Mouse (Mus musculus) liver, adult 2 months (tissue): Measurements from ENCODE around the gene Tmem221. TPM values are rescaled to one million over a fixed set of nuclear protein-coding genes. Genes with fewer than 3 reads are reported as not detected.

Source experiments
- DNase-seq: peaks from one replicate; pipeline ENCODE4 v3.0.0-alpha.2; 2011; ENCODE audit warnings: low read depth, low spot score; ENCODE audit errors: extremely low read depth
- H3K27ac ChIP-seq: fragments of 200-500 bp; replicated peaks from 2 replicates; pipeline ENCODE4 v1.5.1; 2012; ENCODE audit warnings: low read depth, mild to moderate bottlenecking, control low read depth, inconsistent platforms, low read length; ENCODE audit not compliant: insufficient read depth
- H3K27me3 ChIP-seq: fragments of 200-500 bp; 2 replicates; pipeline ENCODE4 v1.6.1; 2012; ENCODE audit warnings: mild to moderate bottlenecking, moderate library complexity, low read length, inconsistent platforms; ENCODE audit not compliant: control insufficient read depth, insufficient read depth
- H3K36me3 ChIP-seq: fragments of 200-500 bp; 2 replicates; pipeline ENCODE4 v1.6.1; 2012; ENCODE audit warnings: low read length, inconsistent platforms; ENCODE audit not compliant: control insufficient read depth, insufficient read depth
- H3K4me1 ChIP-seq: fragments of 200-500 bp; 2 replicates; pipeline ENCODE4 v1.6.1; 2011; ENCODE audit warnings: low read length; ENCODE audit not compliant: control insufficient read depth, insufficient read depth
- H3K4me3 ChIP-seq: fragments of 200-500 bp; 2 replicates; pipeline ENCODE4 v1.5.1; 2011; ENCODE audit warnings: low read depth, mild to moderate bottlenecking, control low read depth, low read length, moderate library complexity; ENCODE audit not compliant: insufficient read depth
- H3K79me2 ChIP-seq: fragments of 200-500 bp; 2 replicates; pipeline ENCODE4 v1.6.1; 2012; ENCODE audit warnings: inconsistent platforms, mild to moderate bottlenecking, low read length, moderate library complexity; ENCODE audit not compliant: control insufficient read depth, insufficient read depth
- H3K9ac ChIP-seq: fragments of 200-500 bp; 2 replicates; pipeline ENCODE4 v1.6.1; 2012; ENCODE audit warnings: low read depth, mild to moderate bottlenecking, control low read depth, inconsistent platforms, low read length
- CTCF ChIP-seq: fragments of 200-500 bp; IDR thresholded peaks from 2 replicates; pipeline ENCODE4 v1.5.1; 2011; ENCODE audit warnings: low read depth, low read length, control low read depth
- POLR2A ChIP-seq: fragments of 200-500 bp; IDR thresholded peaks from 2 replicates; pipeline ENCODE4 v1.6.1; 2011; ENCODE audit warnings: low read length, control low read depth; ENCODE audit not compliant: insufficient read depth; ENCODE audit errors: extremely low read depth
- WGBS: fragments of 180-500 bp; shearing (Covaris S2); methylation state at CpG from one replicate; pipeline ENCODE4 v1.1.7; 2018; 5-methylcytosine and 5-hydroxymethylcytosine counted together
- polyA plus RNA-seq: library from polyadenylated mRNA; depleted of rRNA; stranded (reverse); fragments of >200 nt; gene quantifications from 2 replicates; pipeline ENCODE4 v1.2.3, GENCODE M21; 2012
- total RNA-seq: library from RNA; depleted of rRNA; stranded (reverse); fragments of >200 nt; gene quantifications from 2 replicates; pipeline ENCODE4 v1.2.3, GENCODE M21; 2014

Gene Tmem221
- total and polyA plus RNA-seq, 2 experiments, result 0.46 to 0.55 TPM

DNA sequence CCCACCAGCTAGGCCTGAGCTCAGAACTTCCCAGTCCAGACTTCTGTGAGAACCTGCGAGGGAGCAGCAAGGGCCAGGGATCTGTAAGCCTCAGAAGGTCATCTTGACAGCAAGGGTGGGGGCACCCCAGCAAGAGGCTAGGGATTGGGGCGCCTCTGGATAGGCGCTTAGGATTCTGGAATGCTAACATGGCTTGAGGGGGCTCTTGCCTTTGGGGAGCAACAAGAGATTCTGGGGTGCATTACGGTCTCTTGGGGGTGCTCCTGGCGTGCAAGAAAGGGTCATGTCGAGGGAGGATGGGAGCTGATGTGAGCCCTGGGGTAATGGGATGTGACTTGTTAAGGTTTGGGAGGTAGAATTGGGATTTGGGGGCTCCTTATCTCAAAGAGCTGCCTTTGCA is 10.3 kb upstream of the Tmem221 start:
- H3K4me3 ChIP-seq, result peak overlapping the region; percentile 67; the same call in 1 of the 2 replicates
- H3K9ac ChIP-seq, result no peak overlapping the region; the same call in 1 of the 2 replicates
- WGBS, result 43% methylated on average over 6 of the region's 6 CpGs
- no peaks in the 10 kb centered on the region for H3K79me2 ChIP-seq
- DNase-seq, result no peak
- no peaks in the 10 kb centered on the region for H3K36me3 ChIP-seq
- H3K27me3 ChIP-seq, result no peaks in the 10 kb centered on the region
- H3K4me1 ChIP-seq, result peaks cover 4% of the 10 kb centered on the region; the same call in 1 of the 2 replicates
- H3K27ac ChIP-seq, result peak overlapping the region; percentile 82; the same call in 1 of the 2 replicates
- TF ChIP-seq POLR2A (no peak), CTCF (no peak)

DNA sequence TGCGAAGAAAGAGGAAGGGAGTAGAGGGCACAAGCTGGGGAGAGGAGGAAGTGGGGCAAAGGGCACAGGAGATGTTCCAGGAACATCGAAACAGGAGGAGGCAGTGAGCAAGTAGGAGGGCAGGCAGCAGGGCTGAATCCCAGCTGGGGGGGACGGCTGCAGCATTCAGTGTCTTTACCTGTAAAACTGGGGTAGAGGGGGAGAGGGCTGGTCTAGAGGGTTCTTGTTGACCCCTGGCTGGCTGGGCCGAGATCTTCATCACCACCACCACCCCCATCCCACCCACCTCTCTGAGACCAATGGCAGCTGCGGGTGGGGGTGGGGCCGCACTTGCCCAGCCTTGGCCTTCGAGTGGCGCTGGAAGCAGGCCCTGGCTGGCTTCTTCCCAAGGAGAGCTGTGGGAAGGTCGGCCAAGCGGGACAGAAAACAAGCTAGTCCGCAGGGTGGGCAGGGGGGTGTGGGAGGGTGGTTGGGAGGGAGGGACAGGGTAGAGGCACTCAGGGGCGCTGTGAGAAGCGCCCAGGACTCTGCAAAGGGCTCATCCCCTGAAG is 9.8 kb upstream of the Tmem221 start, which contains the start of gene Slc27a1:
Gene Slc27a1, plus strand, starts transcription at position 496 of the 551 bp plus-strand sequence.
- peak within 1 kb of the TSS; percentile 82 for H3K27ac ChIP-seq
- no peaks in the 10 kb centered on the region for H3K79me2 ChIP-seq
- no peaks in the 10 kb centered on the region for H3K27me3 ChIP-seq
- peaks cover 4% of the 10 kb centered on the region; the same call in 1 of the 2 replicates for H3K4me1 ChIP-seq
- H3K9ac ChIP-seq, result peak within 1 kb of the TSS; percentile 76
- peak within 1 kb of the TSS; percentile 67 for H3K4me3 ChIP-seq
- 19% methylated on average over 13 of the region's 13 CpGs for WGBS
- TF ChIP-seq POLR2A, result no peak
- TF ChIP-seq CTCF, result no peak
- H3K36me3 ChIP-seq, result no peaks in the 10 kb centered on the region
- DNase-seq, result peak; percentile 40

DNA sequence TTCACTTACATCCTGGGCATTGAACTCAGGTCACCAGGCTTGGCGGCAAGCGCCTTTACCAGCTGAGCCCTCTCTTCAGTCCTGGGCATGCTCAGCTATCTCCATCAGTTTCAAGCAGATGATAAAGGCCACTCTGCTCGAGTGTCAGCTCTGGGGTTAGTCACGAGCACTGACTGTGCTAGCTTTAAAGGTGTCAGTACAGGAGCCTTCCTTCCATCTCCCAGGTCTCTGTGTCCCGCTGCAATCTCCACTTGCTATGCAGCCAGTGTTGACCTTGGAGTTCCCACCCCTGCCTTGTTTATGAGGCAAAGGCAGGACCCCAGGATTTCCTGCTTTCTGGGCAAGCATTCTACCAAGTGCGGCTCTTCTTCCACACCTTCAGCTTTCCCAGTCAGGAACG is 8.9 kb upstream of the Tmem221 start:
- WGBS, result 88% methylated on average over 7 of the region's 7 CpGs
- TF ChIP-seq CTCF, result no peak
- Histone ChIP-seq H3K4me1 (peaks cover 4% of the 10 kb centered on the region; the same call in 1 of the 2 replicates), H3K4me3 (no peak overlapping the region), H3K27ac (no peak overlapping the region; the same call in 1 of the 2 replicates), H3K79me2 (no peaks in the 10 kb centered on the region), H3K36me3 (no peaks in the 10 kb centered on the region), H3K27me3 (0 out of 2 replicates have a peak, but pooled peaks cover 1% of the 10 kb centered on the region), H3K9ac (no peak overlapping the region)
- DNase-seq, result no peak

DNA sequence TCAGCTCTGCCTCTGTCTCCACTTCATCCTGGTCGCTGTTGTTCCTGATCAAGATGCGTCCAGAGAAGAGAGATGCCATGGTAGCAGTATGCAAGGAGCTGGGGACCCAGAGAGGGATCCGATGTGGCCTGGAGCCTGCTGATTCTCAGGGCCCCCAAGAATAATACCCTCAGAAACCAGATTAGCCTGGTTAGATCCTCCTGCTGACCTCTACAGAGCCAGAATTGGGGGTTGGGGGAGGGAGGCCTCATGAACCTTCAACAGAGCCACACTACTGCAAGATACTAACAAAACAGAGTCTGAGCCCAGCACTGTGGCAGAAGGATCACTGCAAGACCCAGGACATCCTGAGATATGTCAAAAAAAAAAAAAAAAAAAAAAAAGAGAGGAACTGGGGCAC is 7.8 kb upstream of the Tmem221 start, which contains the start of gene Nxnl1:
Gene Nxnl1, minus strand, starts transcription at position 101 of the 400 bp plus-strand sequence.
- Histone ChIP-seq H3K36me3 (no peaks in the 10 kb centered on the region), H3K27ac (no peak within 1 kb of the TSS), H3K27me3 (0 out of 2 replicates have a peak, but pooled peaks cover 5% of the 10 kb centered on the region), H3K4me1 (peaks cover 4% of the 10 kb centered on the region; the same call in 1 of the 2 replicates), H3K4me3 (no peak within 1 kb of the TSS), H3K79me2 (no peaks in the 10 kb centered on the region), H3K9ac (no peak within 1 kb of the TSS)
- no peak for DNase-seq
- 85% methylated on average over 3 of the region's 3 CpGs for WGBS
- TF ChIP-seq POLR2A, result no peak
- TF ChIP-seq CTCF, result no peak

DNA sequence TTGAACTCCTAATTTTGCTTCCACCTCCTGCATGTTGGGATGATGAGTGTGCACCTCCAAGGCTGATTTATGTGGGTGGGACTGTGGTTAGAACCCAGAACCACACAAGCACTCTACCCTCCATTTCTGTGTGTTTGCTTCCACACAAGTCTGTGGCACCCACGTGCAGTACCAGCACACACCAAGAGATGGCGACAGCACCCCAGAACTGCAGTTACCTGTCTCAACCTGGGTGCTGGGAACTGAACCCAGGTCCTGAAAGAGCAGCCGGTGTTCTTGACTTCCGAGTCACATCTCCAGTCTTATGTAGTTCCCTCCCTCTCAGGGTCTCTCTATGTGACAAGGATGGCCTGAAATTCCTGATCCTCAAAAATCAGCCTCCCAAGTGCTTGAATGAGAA is 5.3 kb upstream of the Tmem221 start:
- Histone ChIP-seq H3K9ac (no peak overlapping the region), H3K79me2 (no peaks in the 10 kb centered on the region), H3K27ac (no peak overlapping the region), H3K4me3 (no peak overlapping the region), H3K36me3 (no peaks in the 10 kb centered on the region), H3K27me3 (0 out of 2 replicates have a peak, but pooled peaks cover 7% of the 10 kb centered on the region), H3K4me1 (peaks cover 7% of the 10 kb centered on the region; the same call in 1 of the 2 replicates)
- TF ChIP-seq POLR2A, result no peak
- TF ChIP-seq CTCF, result no peak
- DNase-seq, result no peak
- WGBS, result 86% methylated on average over 4 of the region's 4 CpGs

DNA sequence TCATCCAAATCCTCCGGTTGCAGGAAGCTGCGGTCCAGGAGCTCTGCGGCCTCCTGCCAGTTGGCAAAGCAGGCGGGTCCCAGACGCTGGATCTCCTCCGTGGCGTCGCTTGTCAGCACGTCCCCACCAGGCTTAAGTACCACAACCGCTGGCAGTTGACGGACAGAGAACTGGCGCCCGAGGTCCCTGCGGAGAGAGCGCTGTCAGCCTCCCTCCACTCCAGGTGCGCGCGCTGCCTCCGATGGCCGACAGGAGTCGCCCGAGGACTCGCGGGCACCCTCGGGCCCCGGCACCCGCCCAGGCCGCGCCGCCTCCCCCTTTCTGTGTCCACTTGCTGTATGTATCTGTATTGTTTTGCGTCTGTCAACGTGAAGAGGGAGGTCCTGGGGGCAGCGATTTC is 4.1 kb upstream of the Tmem221 start:
- Histone ChIP-seq H3K36me3 (no peaks in the 10 kb centered on the region), H3K27me3 (peaks cover 13% of the 10 kb centered on the region), H3K4me3 (peak overlapping the region; percentile 9; the same call in 1 of the 2 replicates), H3K4me1 (peaks cover 8% of the 10 kb centered on the region; the same call in 1 of the 2 replicates), H3K27ac (no peak overlapping the region), H3K79me2 (no peaks in the 10 kb centered on the region), H3K9ac (peak overlapping the region; percentile 3; the same call in 1 of the 2 replicates)
- WGBS, result 2% methylated on average over 33 of the region's 33 CpGs
- no peak for DNase-seq
- TF ChIP-seq POLR2A, result no peak
- peak; percentile 81 for TF ChIP-seq CTCF
